Mouse (Mus musculus) retina, postnatal 7 days (tissue): ENCODE data around the gene Ak1.

Source experiments
- DNase-seq: peaks from one replicate; pipeline ENCODE4 v3.0.0-alpha.2; 2012; ENCODE audit warnings: low read depth, low spot score

Gene Ak1

GRCm38 (mm10) chr2:32599409-32599808 lies 22.1 kb upstream of the Ak1 start, which contains the start of gene St6galnac6:
TSS of gene St6galnac6 (plus strand) at chr2:32599709.
- no peak for DNase-seq

DNA sequence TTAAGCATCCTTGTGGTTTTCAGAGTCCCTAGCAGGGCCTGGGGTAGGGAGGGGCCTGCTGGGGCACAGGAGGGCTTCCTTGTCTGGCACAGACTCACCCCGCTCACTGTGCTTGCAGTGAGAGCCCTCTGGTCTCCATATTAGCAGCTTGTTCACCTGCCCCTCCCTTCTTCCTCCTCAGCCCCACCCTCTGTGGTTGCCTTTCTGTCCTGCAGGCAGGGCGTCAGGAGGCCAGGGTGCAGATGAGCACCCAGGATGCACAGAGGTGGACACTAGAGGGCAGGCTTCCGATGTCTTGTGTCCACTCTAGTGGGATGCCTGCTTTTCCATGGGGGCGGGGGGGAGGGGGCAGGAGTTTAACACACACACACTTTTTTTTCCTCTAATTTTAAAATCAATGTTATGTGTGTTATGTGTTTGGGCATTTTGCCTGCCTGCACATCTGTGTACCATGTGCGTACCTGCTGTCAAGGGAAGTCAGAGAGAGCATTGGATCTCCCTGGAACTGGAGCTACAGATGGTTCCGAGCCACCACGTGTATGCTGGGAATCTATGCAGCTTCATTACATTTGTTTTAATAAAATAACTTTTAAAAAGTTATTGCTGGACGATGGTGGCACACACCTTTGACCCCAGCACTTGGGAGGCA lies 20.0 kb upstream of the Ak1 start:
- DNase-seq = no peak

- DNase-seq = no peak
Observed at GRCm38 (mm10) chr2:32602600-32603054, 18.9 kb upstream of the Ak1 start.

- DNase-seq = no peak
Observed at GRCm38 (mm10) chr2:32604631-32605030, 16.9 kb upstream of the Ak1 start.

- DNase-seq = no peak
Observed at GRCm38 (mm10) chr2:32606161-32607142, 15.1 kb upstream of the Ak1 start.

- DNase-seq = no peak
Observed at GRCm38 (mm10) chr2:32607262-32607947, 14.2 kb upstream of the Ak1 start.

- DNase-seq = no peak
Observed at GRCm38 (mm10) chr2:32608141-32608777, 13.3 kb upstream of the Ak1 start.

- no peak for DNase-seq
Observed at GRCm38 (mm10) chr2:32608778-32609435, 12.7 kb upstream of the Ak1 start.

DNA sequence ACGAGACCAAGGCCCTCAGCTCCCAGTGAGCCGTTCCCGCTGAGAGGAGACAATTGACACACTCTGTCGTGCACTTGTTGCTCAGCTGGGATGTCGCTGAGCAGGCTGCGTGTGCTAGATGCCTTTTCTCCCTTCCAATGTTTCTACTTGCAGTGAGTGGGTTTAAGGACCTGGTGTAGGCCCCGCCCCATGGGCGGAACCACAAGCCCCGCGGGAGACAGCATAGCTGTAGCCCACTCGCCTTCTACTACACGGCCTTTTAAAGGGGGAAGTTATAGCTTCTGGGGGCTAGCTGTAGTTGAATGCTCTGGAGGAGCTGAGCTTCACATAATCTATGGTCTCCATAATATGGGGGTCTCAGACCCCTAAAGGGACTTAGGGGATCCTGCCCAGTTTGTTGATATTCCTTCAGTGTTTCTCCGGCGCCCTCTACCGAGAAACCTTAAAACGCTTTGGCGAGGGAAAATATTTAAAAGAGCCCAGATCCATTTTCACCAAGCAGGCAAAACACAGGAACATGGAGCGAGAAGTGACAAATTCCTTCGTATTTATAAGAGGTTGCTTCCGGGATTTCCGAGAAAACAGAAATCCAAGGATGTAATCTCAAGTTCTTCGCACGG lies 10.8 kb upstream of the Ak1 start:
- no peak for DNase-seq

DNA sequence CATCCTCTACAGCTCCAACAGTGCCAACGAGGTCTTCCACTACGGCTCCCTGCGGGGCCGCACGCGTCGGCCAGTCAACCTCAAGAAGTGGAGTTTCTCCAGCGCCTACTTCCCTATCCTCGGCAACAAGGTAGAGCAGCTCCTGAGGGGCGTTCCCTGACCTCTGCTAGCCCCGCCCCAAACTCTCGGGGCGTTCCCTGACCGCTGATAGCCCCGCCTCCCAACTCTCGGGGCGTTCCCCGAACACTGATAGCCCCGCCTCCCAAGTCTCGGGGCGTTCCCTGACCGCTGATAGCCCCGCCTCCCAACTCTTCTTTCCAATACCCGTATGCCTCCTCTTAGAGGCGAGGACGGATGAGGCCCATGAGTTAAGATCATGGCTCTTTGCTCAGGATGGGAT lies 9.3 kb upstream of the Ak1 start:
- DNase-seq = no peak

DNA sequence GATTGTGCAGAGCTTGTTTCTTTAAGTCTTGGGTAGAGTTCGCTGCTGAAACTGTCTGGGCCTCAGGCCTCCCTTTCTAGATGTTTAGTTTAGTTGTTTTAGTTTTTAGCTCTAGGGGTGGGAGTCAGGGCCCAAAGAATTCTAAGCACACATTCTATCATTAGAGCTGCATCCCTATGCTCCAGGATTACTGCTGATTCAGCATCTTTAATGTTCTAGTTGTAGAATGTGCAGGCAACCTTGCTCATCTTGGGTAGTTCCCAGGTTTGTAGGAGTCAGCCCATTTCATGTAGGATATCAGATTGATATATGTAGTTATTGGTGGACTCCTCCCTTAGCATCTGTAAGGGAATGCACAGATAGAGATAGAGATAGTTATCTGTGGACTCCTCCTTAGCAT lies 4.4 kb upstream of the Ak1 start:
- no peak for DNase-seq

GRCm38 (mm10) chr2:32617601-32618000 lies 4.0 kb upstream of the Ak1 start:
- DNase-seq = no peak

GRCm38 (mm10) chr2:32618051-32618450 lies 3.5 kb upstream of the Ak1 start:
- DNase-seq = no peak

- no peak for DNase-seq
Observed at GRCm38 (mm10) chr2:32620682-32621516, 659 bp upstream of the Ak1 start.

DNA sequence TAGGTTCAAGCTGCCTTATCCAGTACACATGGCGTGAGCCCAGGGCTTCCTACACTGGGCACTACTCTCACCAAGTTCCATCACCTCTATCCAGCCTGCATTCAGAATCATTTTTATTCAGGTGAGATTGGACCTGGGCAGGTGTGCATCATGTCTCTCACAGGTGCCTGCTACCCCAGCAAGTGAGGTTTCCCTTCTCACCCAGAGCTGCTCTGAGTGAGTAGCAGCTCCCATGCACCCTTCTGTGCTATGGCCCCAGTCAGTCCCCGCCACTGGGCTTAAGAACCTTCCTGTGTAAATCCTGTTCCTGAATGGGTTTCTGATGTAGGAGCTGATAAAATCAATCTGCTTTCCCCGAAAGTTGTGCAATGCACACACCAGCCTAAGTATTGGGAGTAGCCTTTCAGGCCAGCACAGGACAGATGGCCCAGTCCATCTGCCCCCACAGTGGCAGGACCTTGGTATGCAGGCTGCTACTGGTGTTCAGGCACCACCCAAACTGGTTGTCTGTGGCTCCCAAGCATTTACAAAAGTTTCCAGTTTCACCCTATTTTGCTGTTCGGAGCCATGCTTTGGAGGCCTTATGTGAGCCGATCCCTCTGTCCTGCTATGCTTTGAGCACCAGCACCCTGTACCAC lies 2.7 kb downstream of the Ak1 start:
- no peak for DNase-seq

DNA sequence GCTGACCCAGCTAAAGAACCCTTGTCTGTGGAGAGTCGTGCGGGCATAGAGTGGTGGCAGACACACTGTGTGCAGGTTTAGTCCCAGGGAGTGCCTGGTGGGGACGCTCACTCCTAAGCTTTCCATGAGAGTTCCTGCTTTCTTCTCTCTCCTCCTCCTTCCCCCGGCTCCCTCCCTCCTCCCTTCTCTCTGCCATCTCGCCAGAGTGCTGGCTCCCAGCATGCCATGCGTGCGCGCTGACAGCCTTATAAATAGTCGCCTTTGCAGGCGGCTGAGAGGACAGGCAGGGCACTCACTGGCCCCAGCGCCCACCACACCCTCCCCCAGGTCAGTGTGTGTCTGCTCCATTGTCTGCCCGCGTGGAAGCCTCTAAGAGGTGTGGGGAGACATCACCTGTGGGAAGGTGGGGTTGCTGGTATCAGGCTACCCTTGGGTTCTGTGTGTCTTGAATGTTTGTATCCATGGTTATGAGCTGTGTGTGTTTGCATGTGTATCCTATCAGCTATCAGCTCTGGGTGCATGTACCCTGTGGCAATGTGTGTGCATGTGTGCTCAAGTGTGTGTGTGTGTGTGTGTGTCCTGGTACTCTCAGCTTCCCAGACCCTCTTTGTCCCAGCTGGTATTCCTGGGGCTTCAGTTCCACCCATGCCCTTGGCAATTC lies 3.8 kb downstream of the Ak1 start:
- no peak for DNase-seq

DNA sequence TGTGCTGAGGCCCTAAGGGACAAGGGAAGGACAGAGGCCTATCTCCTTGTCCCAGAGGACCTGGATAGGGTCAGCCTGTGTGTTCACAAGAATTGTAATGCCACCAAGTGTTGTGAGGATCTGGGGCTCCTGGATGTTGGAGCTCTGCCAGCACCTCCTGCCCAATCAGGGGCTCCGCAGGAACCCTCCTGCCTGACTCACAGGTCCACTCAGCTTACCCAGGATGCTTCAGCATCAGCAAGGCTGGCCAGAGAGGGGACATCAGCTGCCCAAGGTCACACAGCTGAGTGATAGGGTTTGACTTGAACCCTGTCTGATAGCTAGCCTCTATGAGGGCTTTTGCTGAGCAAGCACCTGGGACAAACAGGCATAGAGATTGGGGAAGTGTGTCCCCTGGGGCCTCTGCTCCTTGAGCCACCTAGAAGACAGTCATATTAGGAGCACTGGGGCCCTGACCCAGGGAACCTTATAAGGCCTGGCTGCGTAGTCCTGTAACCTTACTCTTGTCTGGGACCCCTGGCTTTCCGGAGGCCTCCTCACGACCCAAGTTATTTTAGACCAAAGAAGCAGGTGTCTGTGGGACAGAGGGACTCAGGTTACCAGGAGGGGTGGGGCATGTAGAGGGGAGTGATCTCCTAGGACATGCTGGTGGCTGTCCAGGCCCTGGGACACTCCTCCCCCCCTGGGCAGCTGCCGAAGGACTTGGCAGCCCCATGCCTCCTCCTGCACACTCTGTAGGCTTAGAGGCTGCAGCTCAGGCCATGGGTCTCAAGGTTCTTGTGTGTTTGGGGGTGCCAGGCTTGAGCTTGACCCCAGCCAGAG lies 4.5 kb downstream of the Ak1 start:
- DNase-seq = no peak
